Mouse (Mus musculus) brain, adult 10 weeks (tissue): Measurements from ENCODE around the gene Umps. TPM values are rescaled to one million over a fixed set of nuclear protein-coding genes. Genes with fewer than 3 reads are reported as not detected.

ENCODE experiments used
- polyA plus RNA-seq: library from polyadenylated mRNA; stranded (reverse); fragments of 350-450 nt; fragmentation: Illumina TruSeq; extraction: RNeasy Lipid Tissue Mini Kit (QIAGEN cat#74804); gene quantifications from one replicate; pipeline ENCODE4 v1.2.3, GENCODE M21; 2015; ENCODE audit warnings: low read depth, low replicate concordance

The Umps gene
- polyA plus RNA-seq, result 12.5 TPM

DNA sequence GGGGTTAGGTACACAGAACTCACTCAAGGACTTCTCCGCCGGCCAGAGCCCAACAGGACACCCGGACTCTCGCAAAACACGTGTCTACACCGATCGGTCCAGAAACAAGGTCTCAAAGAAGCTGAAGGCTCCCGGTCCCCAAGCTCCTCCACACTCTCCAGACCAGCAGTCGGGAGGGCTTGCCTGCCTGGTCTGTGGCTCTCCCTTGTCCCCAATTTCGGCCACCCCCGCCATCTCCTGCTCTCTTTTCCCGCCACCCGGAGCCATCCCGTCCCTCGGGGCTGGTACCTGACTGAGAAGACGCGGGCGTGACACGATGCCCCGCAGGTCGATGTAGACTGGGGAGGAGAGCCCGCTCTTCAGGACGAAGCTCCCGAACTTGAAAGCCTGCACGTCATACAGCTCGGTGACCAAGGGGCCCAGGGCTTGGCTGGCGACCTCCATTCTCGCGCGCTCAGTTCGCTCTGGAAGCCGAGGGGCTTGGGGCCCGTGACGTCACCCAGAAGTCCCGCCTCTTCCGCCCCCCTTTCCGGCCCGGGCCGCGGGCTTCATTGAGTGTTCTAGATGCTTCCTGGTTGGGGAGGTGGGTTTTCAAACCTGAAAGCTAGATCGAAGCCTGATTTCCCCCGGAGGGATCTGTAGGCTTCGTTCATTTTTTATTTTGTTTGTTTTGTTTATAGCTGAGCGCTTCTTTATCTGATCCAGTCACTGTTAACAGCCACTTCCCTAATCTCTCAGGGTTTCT lies at the start of gene Umps:
Umps (minus strand) TSS at position 501 of the 745 bp plus-strand sequence.

Other genes starting within 250 kb of the Umps start
- not detected for gene Muc13, start 173.0 kb downstream of the Umps start, polyA plus RNA-seq
- gene Itgb5, start 137.4 kb downstream of the Umps start, polyA plus RNA-seq, result 36.8 TPM